Mouse (Mus musculus) left cerebral cortex, adult 8-10 months (tissue): Measurements from ENCODE around the gene Zbtb11. TPM values are rescaled to one million over a fixed set of nuclear protein-coding genes. Genes with fewer than 3 reads are reported as not detected.

Experiments used
- DNase-seq, 2 experiments: peaks; one replicate each; pipeline ENCODE4 v3.0.0; 2022; ENCODE audit warnings: low spot score in 2 of 2
- total RNA-seq, 4 experiments: library from RNA; stranded (reverse); gene quantifications; 2 replicates each; pipeline ENCODE4 v1.2.4; 2022

Gene Zbtb11
- total RNA-seq, 4 experiments from 2014 or later = 44.1 to 46.6 (median 46.5) TPM

DNA sequence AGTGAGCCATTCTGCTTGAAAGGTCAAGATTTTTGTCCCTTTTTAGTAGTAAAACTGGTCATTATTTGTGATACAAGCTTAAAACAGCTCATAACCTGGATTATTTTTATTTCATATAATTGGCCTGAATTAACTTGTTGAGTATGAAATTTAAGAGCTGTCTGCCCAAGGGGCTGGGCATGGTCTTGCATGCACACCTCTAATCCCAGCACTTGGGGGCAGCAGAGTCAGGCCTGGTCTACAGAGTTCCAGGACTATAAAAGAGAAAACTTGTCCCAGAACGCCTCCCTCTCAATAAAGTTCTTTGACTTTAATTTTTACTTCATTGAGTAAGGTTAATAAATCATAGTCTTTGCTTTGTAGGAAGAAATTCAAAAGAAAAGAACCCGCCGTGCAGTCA, 4.5 kb upstream of the Zbtb11 start:
- DNase-seq = no peak

DNA sequence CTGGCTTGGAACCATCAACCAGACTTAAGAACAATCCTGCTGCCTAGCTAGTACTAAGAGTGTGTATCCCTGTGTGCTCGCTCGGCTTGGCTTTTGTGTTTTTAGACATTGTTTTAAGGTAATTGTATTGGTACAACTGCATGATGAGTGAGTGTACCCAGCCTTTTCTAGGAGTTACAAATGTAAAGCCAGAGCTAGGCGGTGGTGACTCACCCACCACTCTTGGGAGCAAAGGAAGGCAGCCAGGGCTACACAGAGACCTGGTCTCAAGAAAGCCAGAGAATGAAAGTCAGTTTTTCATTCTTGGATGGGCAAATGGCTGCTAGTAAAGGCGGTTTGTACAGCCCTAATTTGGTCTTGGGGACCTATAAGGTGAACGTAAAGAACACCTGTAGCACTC, 3.3 kb upstream of the Zbtb11 start:
- DNase-seq = no peak

DNA sequence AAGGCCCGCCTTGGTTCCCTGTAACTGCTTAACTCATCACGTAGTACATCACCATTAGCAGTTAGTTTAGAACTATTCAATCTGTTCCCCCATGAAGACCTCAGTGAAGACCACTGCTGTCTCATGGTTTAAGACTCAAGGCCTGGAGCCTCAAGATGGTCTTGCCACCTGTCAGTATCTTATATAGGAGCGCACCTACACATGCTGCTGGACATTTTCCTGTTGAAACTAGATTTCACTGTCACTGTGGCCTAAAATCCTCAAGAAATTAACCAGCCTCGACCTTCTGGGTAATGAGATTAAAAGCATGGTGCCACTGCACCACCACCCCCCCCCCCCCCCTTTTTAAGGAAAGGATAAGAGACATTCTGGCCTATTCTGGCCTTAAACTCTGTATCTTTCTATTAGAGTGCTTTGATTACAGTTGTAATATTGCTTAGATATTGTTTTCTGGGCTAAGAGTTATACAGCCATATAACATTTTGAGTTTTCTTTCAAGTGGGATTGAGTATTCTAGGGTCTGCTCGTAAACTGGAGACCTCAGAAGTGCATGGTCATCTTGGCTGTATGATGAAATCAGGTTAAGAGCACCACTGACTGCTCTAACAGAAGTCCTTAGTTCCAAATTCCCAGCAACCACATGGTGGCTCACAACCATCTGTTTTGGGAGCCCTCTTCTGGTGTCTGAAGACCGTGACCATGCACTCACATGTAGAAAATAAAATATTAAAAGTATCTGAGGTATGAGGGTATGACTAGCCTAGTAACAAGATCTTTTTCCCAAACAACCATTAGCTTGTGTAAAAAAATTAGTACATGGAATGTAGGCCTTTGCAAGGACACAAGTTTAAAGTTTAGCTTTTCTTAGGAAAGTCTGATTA, 1.7 kb upstream of the Zbtb11 start:
- no peak for DNase-seq

DNA sequence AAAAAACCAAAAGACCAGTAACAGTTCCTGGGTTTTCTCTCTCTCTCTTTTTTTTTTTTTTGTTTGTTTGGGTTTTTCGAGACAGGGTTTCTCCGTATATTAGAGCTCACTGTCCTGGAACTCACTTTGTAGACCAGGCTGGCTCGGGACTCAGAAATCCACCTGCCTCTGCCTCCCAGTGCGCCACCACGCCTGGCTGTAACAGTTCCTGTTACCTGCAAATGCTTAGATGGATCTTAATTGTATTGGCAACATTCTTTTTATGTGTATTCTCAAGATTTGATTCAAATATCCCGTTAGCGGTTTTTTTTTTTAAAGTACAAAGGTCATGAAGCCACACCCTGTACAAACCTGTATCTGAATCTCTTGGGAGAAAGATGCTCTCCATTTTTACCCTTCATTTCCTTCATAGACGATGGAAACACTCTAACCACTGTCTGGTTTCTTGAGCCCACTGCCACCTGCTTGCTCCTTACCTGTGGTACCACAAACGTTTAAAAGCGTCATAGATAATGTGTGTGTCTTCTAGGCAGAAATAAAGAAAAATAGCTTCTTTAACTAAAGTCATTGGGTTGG, 969 bp upstream of the Zbtb11 start:
- DNase-seq = no peak

DNA sequence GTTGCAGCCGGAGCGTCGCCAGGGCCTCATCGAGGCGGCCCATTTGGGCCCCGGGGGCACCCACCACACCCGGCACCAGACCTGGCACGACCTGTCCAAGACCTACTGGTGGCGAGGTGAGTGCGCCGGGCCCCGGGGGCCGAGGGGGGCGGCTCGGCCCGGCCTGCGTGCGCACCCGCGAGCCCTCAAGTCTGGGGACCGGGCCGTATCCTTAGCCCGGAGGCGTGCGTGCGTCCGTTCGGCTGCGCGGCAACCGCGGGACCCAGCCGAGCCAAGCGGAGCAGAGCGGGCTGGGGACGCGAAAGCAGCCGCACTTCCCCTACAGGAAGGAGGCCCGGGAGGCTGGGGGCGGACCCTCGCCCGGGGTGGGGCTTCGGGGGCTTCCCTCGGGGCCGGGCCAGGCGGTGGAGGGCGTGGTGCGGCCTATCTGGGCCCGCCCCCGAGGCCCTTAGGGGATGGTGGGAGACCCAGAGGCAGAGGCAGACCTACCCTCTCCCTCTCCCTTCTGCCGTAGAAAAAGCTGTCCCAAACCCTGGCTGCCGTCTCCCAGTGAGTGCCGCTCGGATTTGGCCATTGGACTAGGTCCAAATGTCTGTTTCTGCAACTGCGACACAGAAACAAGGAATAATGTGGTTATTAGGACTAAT, 696 bp downstream of the Zbtb11 start:
- DNase-seq = peak; percentile 65 to 82

DNA sequence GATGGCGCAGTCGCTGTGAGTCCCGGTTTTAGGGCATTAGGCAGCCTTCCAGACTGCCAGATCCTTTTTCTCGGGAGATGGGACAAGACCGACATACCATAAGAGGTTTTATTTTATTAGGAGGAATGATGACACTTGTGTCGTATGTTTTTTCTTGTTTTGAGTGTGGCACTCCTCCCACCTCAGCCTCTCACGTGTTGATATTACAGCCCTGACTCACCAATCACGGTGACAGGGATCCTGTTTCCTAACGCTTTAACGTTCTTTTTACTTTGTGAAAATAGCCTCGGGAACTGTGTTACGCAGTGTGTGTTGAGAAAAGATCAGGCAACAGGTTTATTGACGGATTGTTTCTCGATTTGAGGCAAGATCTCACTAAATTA, 1.2 kb downstream of the Zbtb11 start:
- DNase-seq = peak in 1 of 2 experiments; percentile 32

DNA sequence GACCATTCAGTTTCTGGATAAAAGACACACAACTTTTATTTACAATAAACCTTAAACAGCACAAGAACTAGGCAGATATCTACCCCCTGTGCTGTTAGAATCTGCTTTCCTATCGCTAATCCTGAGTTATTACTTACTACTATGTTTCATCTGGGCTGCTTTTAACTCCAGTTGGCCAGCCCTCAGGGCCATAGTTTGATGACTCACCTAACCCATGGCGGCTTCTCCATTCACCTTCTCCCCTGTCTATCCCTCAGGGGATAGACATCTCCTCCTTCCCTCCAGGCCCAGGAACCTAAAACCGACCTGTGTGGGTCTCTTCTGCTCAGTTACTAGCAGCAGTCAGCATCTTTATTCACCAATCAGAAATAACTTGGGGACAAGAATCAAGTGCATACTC, 12.3 kb downstream of the Zbtb11 start:
- DNase-seq = no peak

DNA sequence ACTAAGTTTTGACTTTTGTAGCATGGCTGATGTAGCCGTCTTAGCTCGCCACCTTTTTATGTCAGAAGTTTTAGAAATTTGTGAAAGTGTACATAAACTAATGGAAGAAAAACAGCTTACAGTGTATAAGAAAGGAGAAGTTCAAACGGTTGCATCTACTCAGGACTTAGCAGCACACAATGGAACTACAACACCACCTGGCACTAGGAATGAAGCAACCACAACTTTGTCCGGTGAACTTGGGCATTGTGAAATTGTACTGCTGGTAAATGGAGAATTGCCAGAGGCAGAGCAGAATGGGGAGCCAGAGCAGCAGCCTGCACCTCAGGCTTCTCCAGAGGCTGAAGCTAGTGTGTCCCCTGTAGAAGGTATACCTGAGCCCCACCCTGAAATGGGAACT, 16.6 kb downstream of the Zbtb11 start:
- no peak for DNase-seq

DNA sequence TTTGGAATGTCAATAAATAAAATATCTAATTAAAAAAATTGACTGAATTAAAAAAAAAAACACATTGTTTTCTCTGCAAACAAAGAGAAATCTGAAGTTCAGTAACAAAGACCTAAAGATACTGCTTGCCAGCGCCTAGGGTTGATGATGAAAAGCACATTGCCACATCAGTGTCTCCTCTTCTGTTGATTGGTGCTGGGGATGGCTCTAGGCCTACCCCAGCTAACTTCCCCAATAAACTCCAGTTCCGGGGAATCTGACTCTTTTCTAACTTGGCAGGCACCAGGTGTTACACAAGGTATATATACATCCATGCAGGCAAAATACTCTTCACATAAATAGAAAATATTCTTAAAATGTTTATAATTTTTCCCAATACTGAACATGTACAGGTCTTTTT, 20.6 kb downstream of the Zbtb11 start:
- no peak for DNase-seq

DNA sequence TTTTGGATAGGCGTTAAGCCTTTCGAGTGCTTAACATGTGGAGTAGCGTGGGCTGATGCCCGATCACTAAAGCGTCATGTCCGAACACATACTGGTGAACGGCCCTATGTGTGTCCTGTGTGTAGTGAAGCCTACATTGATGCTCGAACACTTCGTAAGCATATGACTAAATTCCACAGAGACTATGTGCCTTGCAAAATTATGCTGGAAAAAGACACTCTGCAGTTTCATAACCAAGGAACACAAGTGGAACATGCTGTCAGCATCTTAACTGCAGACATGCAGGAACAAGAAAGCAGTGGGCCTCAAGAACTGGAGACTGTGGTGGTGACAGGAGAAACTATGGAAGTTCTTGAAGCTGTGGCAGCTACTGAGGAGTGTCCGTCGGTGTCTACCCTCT, 33.1 kb downstream of the Zbtb11 start:
- DNase-seq = no peak

DNA sequence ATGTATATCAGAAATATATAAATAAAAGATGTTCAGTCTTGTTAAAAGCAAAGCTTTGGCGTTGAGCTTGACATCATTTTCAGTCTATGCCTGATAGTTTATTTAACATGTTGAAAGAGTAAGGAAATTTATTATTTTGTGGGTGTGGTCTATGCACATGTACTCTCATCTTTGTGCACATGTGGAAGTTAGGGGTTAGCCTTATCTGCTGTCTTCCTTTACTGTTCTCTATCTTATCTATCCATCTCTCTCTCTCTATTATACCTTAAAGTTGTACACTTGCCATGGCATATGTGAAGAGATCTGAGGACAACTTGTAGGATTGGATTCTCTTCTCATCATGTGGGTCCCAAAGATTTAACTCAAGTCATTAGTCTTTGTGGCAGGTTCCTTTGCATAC, 35.2 kb downstream of the Zbtb11 start:
- no peak for DNase-seq

DNA sequence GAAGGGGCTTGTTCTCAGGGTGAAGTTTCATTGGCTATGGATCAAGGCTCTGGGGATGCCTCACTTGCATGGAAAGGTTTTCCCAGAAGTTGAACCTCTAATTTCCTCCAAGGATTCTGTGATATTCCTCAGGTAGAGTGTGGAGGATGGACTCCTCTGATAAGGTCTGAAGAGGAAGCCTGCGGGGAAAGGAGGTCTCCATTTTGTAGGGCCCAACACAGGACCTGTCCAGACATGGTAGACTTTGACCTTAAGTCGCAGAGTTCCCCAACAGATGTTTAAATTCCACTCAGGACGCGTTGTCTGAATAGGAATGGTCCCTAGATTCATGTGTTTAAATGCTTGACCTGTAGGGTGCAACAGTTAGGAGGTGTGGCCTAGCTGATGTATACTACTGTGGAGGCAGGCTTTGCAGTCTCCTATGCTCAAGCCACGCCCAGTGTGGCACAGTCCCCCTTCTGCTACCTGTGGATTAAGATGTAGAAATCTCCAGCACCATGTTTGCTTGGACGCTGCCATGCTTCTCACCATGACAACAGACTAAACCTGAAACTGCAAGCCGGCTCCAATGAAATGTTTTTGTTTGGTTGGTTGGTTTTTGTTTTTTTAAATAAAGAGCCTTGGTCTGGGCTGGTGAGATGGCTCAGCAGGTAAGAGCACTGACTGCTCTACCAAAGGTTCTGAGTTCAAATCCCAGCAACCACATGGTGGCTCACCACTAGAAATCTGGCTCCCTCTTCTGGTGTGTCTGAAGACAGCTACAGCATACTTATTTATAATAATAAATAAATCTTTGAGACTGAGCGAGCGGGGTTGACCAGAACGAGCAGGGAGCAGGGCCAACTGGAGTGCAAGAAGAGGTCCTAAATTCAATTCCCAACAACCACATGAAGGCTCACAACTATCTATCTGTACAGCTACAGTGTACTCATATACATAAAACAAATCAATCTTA, 39.4 kb downstream of the Zbtb11 start:
- no peak for DNase-seq

DNA sequence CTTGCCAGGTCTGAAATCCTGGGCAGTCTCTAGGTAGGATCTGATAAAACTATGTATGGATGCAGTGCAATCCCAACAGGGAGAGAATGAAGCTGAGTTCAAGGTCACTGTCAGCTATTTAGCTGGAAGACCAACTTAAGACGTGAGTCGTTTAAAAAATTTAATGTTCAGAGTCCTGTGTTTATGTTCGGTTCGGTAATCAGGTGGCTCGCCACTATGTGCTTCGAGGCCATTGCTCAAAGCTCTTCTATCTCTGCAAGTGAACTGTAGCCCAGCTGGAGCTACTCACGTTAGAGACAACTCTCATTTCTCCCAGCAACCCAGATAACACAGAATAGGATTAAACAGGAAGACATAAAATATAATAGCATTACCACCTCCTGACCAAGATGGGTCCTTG, 40.4 kb downstream of the Zbtb11 start:
- DNase-seq = no peak

DNA sequence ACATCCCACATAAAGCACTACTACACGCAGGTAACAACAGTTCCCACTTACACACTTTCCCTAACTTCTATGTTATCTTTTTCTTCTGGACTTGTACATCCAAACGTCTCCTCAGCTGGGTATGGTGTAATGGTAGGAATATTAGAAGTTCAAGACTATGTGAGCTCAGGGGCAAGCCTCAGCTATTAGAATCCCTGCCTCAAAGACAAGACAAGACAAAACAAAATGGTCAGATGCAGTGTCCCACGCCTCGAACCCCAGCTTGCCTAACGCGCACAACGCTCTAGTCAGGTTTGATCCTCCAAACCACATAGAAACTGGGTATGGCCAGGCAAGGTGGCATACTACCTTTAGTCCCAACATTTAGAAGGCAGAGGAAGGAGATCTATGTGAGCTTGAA, 46.0 kb downstream of the Zbtb11 start:
- no peak for DNase-seq

DNA sequence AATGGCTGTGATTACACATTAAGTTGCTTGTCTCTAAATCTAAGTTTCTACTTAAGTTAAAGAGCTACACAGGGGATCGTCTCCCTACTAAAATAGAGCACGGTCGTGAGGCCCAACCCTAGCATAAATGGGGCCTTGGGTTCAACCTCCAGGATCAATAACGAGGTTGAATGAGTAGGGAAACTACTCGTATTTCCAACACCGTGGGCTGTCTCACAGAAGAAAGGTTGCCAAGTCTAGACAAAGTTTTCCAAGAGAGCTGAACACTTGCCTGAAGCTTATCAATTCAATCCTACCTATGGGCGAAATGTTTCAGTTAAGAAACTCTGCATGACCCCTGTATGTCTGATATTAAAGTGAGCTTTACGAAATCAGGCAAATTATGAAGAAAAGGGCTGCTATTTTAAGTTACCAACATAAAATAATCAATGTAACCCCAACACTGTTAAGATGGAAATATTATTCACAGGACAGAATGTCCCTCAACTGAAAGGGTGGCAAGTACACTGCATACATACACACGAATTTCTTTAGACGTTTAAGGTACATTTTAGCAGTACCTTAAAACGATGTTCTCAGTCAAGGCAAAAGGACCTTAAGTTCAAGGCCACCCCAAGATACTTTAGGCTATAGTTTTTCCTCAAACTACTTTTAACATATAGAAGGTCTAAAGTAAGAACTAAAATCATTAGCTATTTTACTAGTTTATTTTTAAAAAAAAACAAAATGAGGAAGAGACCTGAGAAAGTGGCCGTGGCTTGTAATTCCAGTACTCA, 54.4 kb downstream of the Zbtb11 start:
- no peak for DNase-seq

DNA sequence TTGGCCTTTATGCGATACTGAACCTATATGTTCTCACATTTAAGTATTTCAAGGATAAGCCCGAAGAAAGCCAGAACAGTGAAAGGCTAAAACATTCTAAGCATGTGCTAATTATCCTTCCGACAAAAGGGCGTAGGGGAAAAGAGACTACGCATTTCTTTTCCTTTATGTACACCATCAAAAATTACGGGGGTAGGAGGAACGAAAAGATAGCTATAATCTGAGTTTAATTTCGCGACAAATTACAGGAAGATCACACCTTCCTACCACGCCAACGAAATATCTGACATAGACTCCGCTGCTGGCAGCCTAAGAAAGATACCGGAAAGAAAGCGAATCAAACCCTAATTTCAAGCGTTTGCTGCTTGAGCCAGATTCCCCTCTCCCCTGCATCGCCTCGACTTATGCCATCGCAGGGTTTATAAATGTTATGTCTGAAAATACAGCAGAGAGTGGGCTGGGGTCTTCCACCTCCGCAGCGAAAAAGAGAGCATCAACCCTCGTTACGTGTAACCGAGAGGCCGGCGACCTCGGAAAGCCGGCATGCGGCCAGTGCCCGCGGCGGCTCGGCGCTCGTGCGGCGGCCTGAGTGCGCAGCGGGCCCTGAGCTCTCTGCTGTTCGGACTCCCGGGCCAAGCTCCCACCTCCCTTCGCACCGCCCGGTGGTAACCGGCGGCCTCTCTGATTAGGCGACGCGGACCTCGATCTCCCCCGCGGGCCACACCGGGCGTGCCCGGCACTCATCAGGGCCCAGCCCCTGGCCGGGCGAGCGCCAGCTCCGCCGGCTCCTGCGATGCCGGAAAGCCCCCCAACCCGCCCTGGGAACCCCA, 55.3 kb downstream of the Zbtb11 start:
- no peak for DNase-seq

DNA sequence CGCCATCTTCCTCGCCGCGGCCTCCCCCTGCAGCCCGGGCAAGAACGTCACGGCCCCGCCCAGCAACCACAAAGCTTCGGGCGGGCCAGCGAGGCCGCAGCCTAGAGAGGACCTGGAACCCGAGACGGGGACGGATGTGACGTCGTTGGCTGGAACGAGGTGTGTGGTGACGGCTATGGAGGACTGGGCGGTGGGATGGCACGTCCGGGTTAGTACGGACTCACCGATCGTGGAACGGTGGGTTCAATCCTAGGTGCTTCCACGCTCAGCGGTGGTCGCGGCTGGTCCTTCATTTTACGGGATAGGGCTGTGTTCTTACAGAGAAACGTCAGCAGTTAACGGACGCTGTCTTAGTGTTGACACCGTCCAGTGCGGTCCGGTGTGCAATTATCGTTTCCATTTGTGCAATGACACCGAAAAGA, 56.0 kb downstream of the Zbtb11 start, which contains the start of gene Pcnp:
Gene Pcnp (minus strand): TSS at position 79 of the 422 bp plus-strand sequence.
- peak; percentile 93 to 96 for DNase-seq

DNA sequence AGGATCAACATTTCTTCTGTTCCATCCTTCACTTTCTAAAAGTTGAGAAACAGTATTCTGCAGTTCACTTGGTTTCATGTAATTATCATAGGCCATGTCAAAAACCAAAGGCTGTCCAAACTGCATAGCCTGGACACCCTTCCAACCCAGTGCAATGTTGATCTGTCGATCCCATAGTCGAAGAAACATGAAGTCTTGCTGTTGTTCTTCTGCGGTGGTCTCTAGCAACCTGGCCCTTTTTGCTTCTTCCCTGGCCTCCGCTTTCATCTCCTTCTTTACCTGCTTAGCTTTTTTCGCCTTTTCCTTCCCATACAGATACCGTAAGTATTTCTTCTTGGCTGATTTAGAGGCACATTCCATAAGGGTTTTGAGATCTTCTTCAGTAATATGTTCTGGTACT, 60.9 kb downstream of the Zbtb11 start:
- no peak for DNase-seq

DNA sequence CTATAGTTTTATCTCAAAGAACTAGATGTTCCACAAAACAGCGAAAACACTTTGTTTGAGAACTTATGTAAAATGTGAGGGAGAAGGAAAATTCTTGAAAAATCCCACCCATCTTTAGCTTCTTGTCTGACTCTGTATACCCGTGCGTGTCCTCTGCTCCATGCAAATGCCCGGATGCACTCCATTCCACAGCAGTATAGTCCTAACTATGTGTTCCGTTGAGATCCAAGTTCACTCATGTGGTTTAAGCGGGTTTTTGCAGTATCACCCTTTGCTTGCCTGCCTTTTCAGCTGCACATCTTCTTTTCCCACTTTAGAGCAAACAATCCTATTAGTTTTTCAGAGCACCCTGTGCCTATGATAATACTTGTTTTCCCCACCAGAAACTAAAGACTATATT, 62.8 kb downstream of the Zbtb11 start:
- DNase-seq = no peak
